Mouse (Mus musculus) skeletal muscle tissue, postnatal 0 days (tissue): ENCODE data around the gene Gm3532. TPM values are rescaled to one million over a fixed set of nuclear protein-coding genes. Genes with fewer than 3 reads are reported as not detected.

Experiments used
- polyA plus RNA-seq: library from polyadenylated mRNA; unstranded; fragments of >200 nt; fragmentation: Nextera tagmentation; extraction: Ambion mirVana; gene quantifications from 2 replicates; pipeline ENCODE4 v1.2.1, GENCODE M21; 2015

Gm3532 gene
- not detected in 2 replicates for polyA plus RNA-seq

GRCm38 (mm10) chr14:5538196-5538595, at the start of gene Gm3532:
Gm3532 (plus strand) TSS chr14:5538496.

DNA sequence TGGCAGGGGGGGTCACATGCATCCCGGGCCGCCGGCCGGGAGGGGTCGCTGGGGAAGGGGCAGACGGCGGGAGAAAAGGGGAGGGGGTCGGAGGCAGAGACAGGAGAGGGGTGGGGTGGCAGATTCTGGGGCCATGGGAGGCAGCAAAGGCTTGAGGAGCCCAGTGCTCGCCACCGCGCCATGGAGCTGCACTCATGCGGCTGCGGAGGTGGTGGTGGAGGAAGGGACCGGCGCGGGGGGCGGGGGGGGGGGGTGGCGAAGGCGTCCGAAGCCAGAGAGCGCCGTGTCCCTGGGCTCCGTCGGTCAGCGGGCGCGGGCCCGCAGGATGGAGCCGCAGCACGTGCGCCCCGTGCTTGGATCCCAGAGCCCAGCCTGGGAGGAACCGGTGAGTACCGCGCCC, 36.9 kb upstream of the Gm3532 start, which contains the start of gene Gm3488:
TSS of gene Gm3488 (plus strand) at position 301 of the 400 bp plus-strand sequence.

Other genes with a start within 250 kb of the Gm3532 start
- gene Gm3542, start 203.6 kb upstream of the Gm3532 start, polyA plus RNA-seq, result not detected in 2 replicates
- gene Gm3500, start 149.4 kb upstream of the Gm3532 start, polyA plus RNA-seq, result 0.27 TPM in 1 of 2 replicates, not detected in the other
- gene Gm3194, start 83.0 kb upstream of the Gm3532 start, polyA plus RNA-seq, result 0.49 and 0.60 TPM in 2 replicates
- not detected in 2 replicates for gene Gm8246, start 60.7 kb upstream of the Gm3532 start, polyA plus RNA-seq
- gene Gm3187, start 54.3 kb upstream of the Gm3532 start, polyA plus RNA-seq, result not detected in 2 replicates
- gene Gm3488, start 36.8 kb upstream of the Gm3532 start, polyA plus RNA-seq, result 0.48 and 0.92 TPM in 2 replicates
- not detected in 2 replicates for gene Gm8265, start 94.5 kb downstream of the Gm3532 start, polyA plus RNA-seq
- gene Gm9603, start 149.0 kb downstream of the Gm3532 start, polyA plus RNA-seq, result not detected in 2 replicates
- gene Gm3373, start 203.1 kb downstream of the Gm3532 start, polyA plus RNA-seq, result 0.29 TPM in 1 of 2 replicates, not detected in the other